Mouse (Mus musculus): ENCODE measurements around the gene Rtl8c. TPM values are rescaled to one million over a fixed set of nuclear protein-coding genes. Genes with fewer than 3 reads are reported as not detected.
A peak's percentile ranks its signal among the peaks of the same experiment; 100 is the strongest.
"Not testable (repeated sequence)": the region's sequence is repeated elsewhere in the genome, so short reads cannot be mapped to it uniquely, and the experiment has no call there.

The Rtl8c gene
- 66.2 and 79.1 TPM in 2 replicates for polyA plus RNA-seq (2014; fragmentation: Nextera tagmentation; extraction: Ambion mirVana)

GRCm38 (mm10) chrX:53607242-53608121, at the start of gene Rtl8c:
Gene Rtl8c, plus strand, starts transcription at chrX:53608032.
- H3K9ac ChIP-seq (ENCODE audit: low read depth, low read length), result peak within 1 kb of the TSS; percentile 53
- H3K4me1 ChIP-seq (replicated peaks; ENCODE audit: control insufficient read depth, insufficient read depth, low read length), result no peaks in the 10 kb centered on the region
- H3K4me3 ChIP-seq (ENCODE audit: low read depth, low read length), result peak within 1 kb of the TSS; percentile 37
- H3K9me3 ChIP-seq (ENCODE audit: control insufficient read depth, low read length), result no peaks in the 10 kb centered on the region
- H3K27me3 ChIP-seq (ENCODE audit: control insufficient read depth, insufficient read depth, low read length), result no peaks in the 10 kb centered on the region
- H3K4me2 ChIP-seq (replicated peaks; ENCODE audit: low read depth, low read length), result peak within 1 kb of the TSS; percentile 42
- H3K36me3 ChIP-seq (ENCODE audit: control insufficient read depth, insufficient read depth, low read length), result no peaks in the 10 kb centered on the region
- DNase-seq (ENCODE audit: low spot score), result peak; percentile 71
- peak within 1 kb of the TSS; percentile 54; the same call in 1 of the 2 replicates for H3K27ac ChIP-seq (ENCODE audit: low read depth, low read length)
- peak; percentile 93 for ATAC-seq (ENCODE audit: low FRiP score)
- WGBS, result 20% methylated on average over 19 of the region's 20 CpGs

GRCm38 (mm10) chrX:53579311-53579710, 28.5 kb upstream of the Rtl8c start:
- DNase-seq (ENCODE audit: low spot score) (no peak), ATAC-seq (ENCODE audit: low FRiP score) (no peak)
- Histone ChIP-seq H3K9me3 (ENCODE audit: control insufficient read depth, low read length) (no peaks in the 10 kb centered on the region), H3K4me3 (ENCODE audit: low read depth, low read length) (no peak overlapping the region), H3K4me2 (replicated peaks; ENCODE audit: low read depth, low read length) (no peak overlapping the region), H3K27me3 (ENCODE audit: control insufficient read depth, insufficient read depth, low read length) (no peaks in the 10 kb centered on the region), H3K4me1 (replicated peaks; ENCODE audit: control insufficient read depth, insufficient read depth, low read length) (no peaks in the 10 kb centered on the region), H3K36me3 (ENCODE audit: control insufficient read depth, insufficient read depth, low read length) (no peaks in the 10 kb centered on the region), H3K9ac (ENCODE audit: low read depth, low read length) (no peak overlapping the region), H3K27ac (ENCODE audit: low read depth, low read length) (no peak overlapping the region)
- WGBS, result 80% methylated on average over 1 of the region's 1 CpGs

GRCm38 (mm10) chrX:53581407-53581806, 26.4 kb upstream of the Rtl8c start:
- not testable (repeated sequence) for ATAC-seq (ENCODE audit: low FRiP score); DNase-seq (ENCODE audit: low spot score)

GRCm38 (mm10) chrX:53583404-53583803, 24.4 kb upstream of the Rtl8c start:
- H3K4me3 ChIP-seq (ENCODE audit: low read depth, low read length); H3K27ac ChIP-seq (ENCODE audit: low read depth, low read length); ATAC-seq (ENCODE audit: low FRiP score); DNase-seq (ENCODE audit: low spot score); H3K9ac ChIP-seq (ENCODE audit: low read depth, low read length); H3K36me3 ChIP-seq (ENCODE audit: control insufficient read depth, insufficient read depth, low read length); H3K9me3 ChIP-seq (ENCODE audit: control insufficient read depth, low read length); H3K27me3 ChIP-seq (ENCODE audit: control insufficient read depth, insufficient read depth, low read length); H3K4me1 ChIP-seq (replicated peaks; ENCODE audit: control insufficient read depth, insufficient read depth, low read length); H3K4me2 ChIP-seq (replicated peaks; ENCODE audit: low read depth, low read length): not testable (repeated sequence)
- 67% methylated on average over 1 of the region's 4 CpGs for WGBS

More at GRCm38 (mm10) chrX:53581407-53581806, 26.4 kb upstream of the Rtl8c start:
- 86% methylated on average over 2 of the region's 4 CpGs for WGBS
- H3K36me3 ChIP-seq (ENCODE audit: control insufficient read depth, insufficient read depth, low read length); H3K27me3 ChIP-seq (ENCODE audit: control insufficient read depth, insufficient read depth, low read length); H3K9me3 ChIP-seq (ENCODE audit: control insufficient read depth, low read length); H3K4me1 ChIP-seq (replicated peaks; ENCODE audit: control insufficient read depth, insufficient read depth, low read length); H3K27ac ChIP-seq (ENCODE audit: low read depth, low read length); H3K9ac ChIP-seq (ENCODE audit: low read depth, low read length); H3K4me2 ChIP-seq (replicated peaks; ENCODE audit: low read depth, low read length); H3K4me3 ChIP-seq (ENCODE audit: low read depth, low read length): not testable (repeated sequence)

- not testable (repeated sequence) for H3K4me1 ChIP-seq (replicated peaks; ENCODE audit: control insufficient read depth, insufficient read depth, low read length); H3K4me3 ChIP-seq (ENCODE audit: low read depth, low read length); H3K9me3 ChIP-seq (ENCODE audit: control insufficient read depth, low read length); H3K36me3 ChIP-seq (ENCODE audit: control insufficient read depth, insufficient read depth, low read length); H3K4me2 ChIP-seq (replicated peaks; ENCODE audit: low read depth, low read length); ATAC-seq (ENCODE audit: low FRiP score); H3K9ac ChIP-seq (ENCODE audit: low read depth, low read length); H3K27me3 ChIP-seq (ENCODE audit: control insufficient read depth, insufficient read depth, low read length); DNase-seq (ENCODE audit: low spot score); H3K27ac ChIP-seq (ENCODE audit: low read depth, low read length)
- 49% methylated on average over 2 of the region's 2 CpGs for WGBS
Measured at GRCm38 (mm10) chrX:53599993-53600392, 7.8 kb upstream of the Rtl8c start.

GRCm38 (mm10) chrX:53606176-53606575, 1.7 kb upstream of the Rtl8c start:
- WGBS, result 25% methylated on average over 1 of the region's 1 CpGs
- H3K4me3 ChIP-seq (ENCODE audit: low read depth, low read length); H3K9ac ChIP-seq (ENCODE audit: low read depth, low read length); ATAC-seq (ENCODE audit: low FRiP score); H3K27ac ChIP-seq (ENCODE audit: low read depth, low read length); DNase-seq (ENCODE audit: low spot score); H3K36me3 ChIP-seq (ENCODE audit: control insufficient read depth, insufficient read depth, low read length); H3K27me3 ChIP-seq (ENCODE audit: control insufficient read depth, insufficient read depth, low read length); H3K4me1 ChIP-seq (replicated peaks; ENCODE audit: control insufficient read depth, insufficient read depth, low read length); H3K4me2 ChIP-seq (replicated peaks; ENCODE audit: low read depth, low read length); H3K9me3 ChIP-seq (ENCODE audit: control insufficient read depth, low read length): not testable (repeated sequence)

GRCm38 (mm10) chrX:53608122-53608813, 436 bp downstream of the Rtl8c start:
- 30% methylated on average over 17 of the region's 18 CpGs for WGBS
- H3K9ac ChIP-seq (ENCODE audit: low read depth, low read length), result peak overlapping the region; percentile 53
- DNase-seq (ENCODE audit: low spot score) (peak; percentile 29), ATAC-seq (ENCODE audit: low FRiP score) (peak; percentile 74)
- peak overlapping the region; percentile 42 for H3K4me2 ChIP-seq (replicated peaks; ENCODE audit: low read depth, low read length)
- no peaks in the 10 kb centered on the region for H3K36me3 ChIP-seq (ENCODE audit: control insufficient read depth, insufficient read depth, low read length)
- H3K9me3 ChIP-seq (ENCODE audit: control insufficient read depth, low read length), result no peaks in the 10 kb centered on the region
- no peaks in the 10 kb centered on the region for H3K4me1 ChIP-seq (replicated peaks; ENCODE audit: control insufficient read depth, insufficient read depth, low read length)
- H3K27me3 ChIP-seq (ENCODE audit: control insufficient read depth, insufficient read depth, low read length), result no peaks in the 10 kb centered on the region
- H3K27ac ChIP-seq (ENCODE audit: low read depth, low read length), result peak overlapping the region; percentile 54; the same call in 1 of the 2 replicates
- H3K4me3 ChIP-seq (ENCODE audit: low read depth, low read length), result peak overlapping the region; percentile 37

- H3K9me3 ChIP-seq (ENCODE audit: control insufficient read depth, low read length); ATAC-seq (ENCODE audit: low FRiP score); H3K4me1 ChIP-seq (replicated peaks; ENCODE audit: control insufficient read depth, insufficient read depth, low read length); H3K36me3 ChIP-seq (ENCODE audit: control insufficient read depth, insufficient read depth, low read length); H3K27me3 ChIP-seq (ENCODE audit: control insufficient read depth, insufficient read depth, low read length); DNase-seq (ENCODE audit: low spot score): not testable (repeated sequence)
- peak within 1 kb of the TSS; percentile 42 for H3K4me2 ChIP-seq (replicated peaks; ENCODE audit: low read depth, low read length)
- H3K27ac ChIP-seq (ENCODE audit: low read depth, low read length), result peak within 1 kb of the TSS; percentile 54; the same call in 1 of the 2 replicates
- H3K4me3 ChIP-seq (ENCODE audit: low read depth, low read length), result peak within 1 kb of the TSS; percentile 37
- 80% methylated on average over 2 of the region's 4 CpGs for WGBS
- H3K9ac ChIP-seq (ENCODE audit: low read depth, low read length), result peak within 1 kb of the TSS; percentile 53
Measured at GRCm38 (mm10) chrX:53608879-53609278, 1.0 kb downstream of the Rtl8c start, which contains the start of gene Gm14597. Gene Gm14597, minus strand, starts transcription at chrX:53608979.
